Mouse (Mus musculus) heart, adult 2 months (tissue): Measurements from ENCODE around the gene Ndufa8. TPM values are rescaled to one million over a fixed set of nuclear protein-coding genes. Genes with fewer than 3 reads are reported as not detected.

ENCODE experiments used
- DNase-seq, 2 experiments: peaks; one replicate each; pipeline ENCODE4 v3.0.0; 2021
- H3K27ac ChIP-seq: fragments of 200-600 bp; 2 replicates; pipeline ENCODE4 v1.8.1; 2022
- H3K27me3 ChIP-seq: fragments of 200-500 bp; 2 replicates; pipeline ENCODE4 v1.6.1; 2012; ENCODE audit warnings: mild to moderate bottlenecking, low read length, inconsistent platforms, mixed read lengths; ENCODE audit not compliant: control insufficient read depth, insufficient read depth
- H3K36me3 ChIP-seq: fragments of 200-500 bp; 2 replicates; pipeline ENCODE4 v1.6.1; 2012; ENCODE audit warnings: low read length, inconsistent platforms; ENCODE audit not compliant: control insufficient read depth, insufficient read depth
- H3K4me1 ChIP-seq: fragments of 200-500 bp; 2 replicates; pipeline ENCODE4 v1.6.1; 2011; ENCODE audit warnings: low read length; ENCODE audit not compliant: control insufficient read depth, insufficient read depth
- H3K4me3 ChIP-seq: fragments of 200-600 bp; 2 replicates; pipeline ENCODE4 v1.8.1; 2022
- H3K79me2 ChIP-seq: fragments of 200-500 bp; replicated peaks from 2 replicates; pipeline ENCODE4 v1.6.1; 2012; ENCODE audit warnings: mild to moderate bottlenecking, inconsistent platforms, low read length, moderate library complexity, mixed read lengths; ENCODE audit not compliant: control insufficient read depth, insufficient read depth
- H3K9ac ChIP-seq: fragments of 200-500 bp; 2 replicates; pipeline ENCODE4 v1.6.1; 2012; ENCODE audit warnings: low read depth, mild to moderate bottlenecking, control low read depth, inconsistent platforms, low read length, mixed read lengths
- CTCF ChIP-seq: fragments of 200-600 bp; IDR thresholded peaks from 2 replicates; pipeline ENCODE4 v1.8.1; 2022; ENCODE audit warnings: antibody characterized with exemption, mild to moderate bottlenecking, moderate library complexity
- EP300 ChIP-seq: fragments of 200-500 bp; IDR thresholded peaks from 2 replicates; pipeline ENCODE4 v1.6.1; 2011; ENCODE audit warnings: low read depth, low read length, control low read depth; ENCODE audit not compliant: insufficient read depth
- POLR2A ChIP-seq: fragments of 200-500 bp; IDR thresholded peaks from 2 replicates; pipeline ENCODE4 v1.6.1; 2011; ENCODE audit warnings: mild to moderate bottlenecking, low read depth, low read length, control low read depth; ENCODE audit not compliant: insufficient read depth
- WGBS: fragments of 180-500 bp; shearing (Covaris S2); methylation state at CpG from one replicate; pipeline ENCODE4 v1.1.7; 2018; 5-methylcytosine and 5-hydroxymethylcytosine counted together
- intact Hi-C: fragments of 180-260 bp; cut with DNase I; formaldehyde crosslinking; loops from one replicate; pipeline ENCODE4 v1.15.1; 2025
- polyA plus RNA-seq: library from polyadenylated mRNA; depleted of rRNA; stranded (reverse); fragments of >200 nt; gene quantifications from 2 replicates; pipeline ENCODE4 v1.2.3, GENCODE M21; 2012
- total RNA-seq, 2 experiments: library from RNA; stranded (reverse); gene quantifications; 2 replicates each; pipeline ENCODE4 v1.2.3; 2021

Gene Ndufa8
- total and polyA plus RNA-seq, 3 experiments, result 431 to 690 (median 605) TPM

- Histone ChIP-seq H3K36me3 (peaks cover 4% of the 10 kb centered on the region; the same call in 1 of the 2 replicates), H3K4me3 (no peak overlapping the region), H3K79me2 (no peaks in the 10 kb centered on the region), H3K4me1 (peaks cover 14% of the 10 kb centered on the region), H3K27ac (peak overlapping the region; percentile 63), H3K27me3 (no peaks in the 10 kb centered on the region), H3K9ac (no peak overlapping the region)
- peak; percentile 72 to 83 for DNase-seq
- TF ChIP-seq EP300 (peak; percentile 93), POLR2A (no peak), CTCF (no peak)
- WGBS, result 32% methylated on average over 3 of the region's 3 CpGs
- intact Hi-C loops, result loop anchor here (5.0 kb wide), 1 partner anchor 79 kb away; no protein-coding TSS in a partner anchor
Measured at GRCm38 (mm10) chr2:36023291-36023690, 25.9 kb downstream of the Ndufa8 start.

- TF ChIP-seq POLR2A (no peak), CTCF (peak; percentile 60), EP300 (0 out of 2 replicates have a peak, but pooled peaks have one; percentile 12)
- DNase-seq, result peak; percentile 67 to 76
- no peak overlapping the region for H3K4me3 ChIP-seq
Measured at GRCm38 (mm10) chr2:36021385-36022159, 27.6 kb downstream of the Ndufa8 start.

GRCm38 (mm10) chr2:36013010-36013409 is 36.2 kb downstream of the Ndufa8 start:
- intact Hi-C loops, result loop anchor here (5.0 kb wide), 1 partner anchor 124 kb away; the partner anchor contains the start of genes Mrrf and Rbm18
- DNase-seq, result peak; percentile 60 to 71
- Histone ChIP-seq H3K36me3 (no peaks in the 10 kb centered on the region), H3K27me3 (no peaks in the 10 kb centered on the region), H3K4me1 (peaks cover 9% of the 10 kb centered on the region), H3K9ac (no peak overlapping the region), H3K79me2 (no peaks in the 10 kb centered on the region), H3K4me3 (no peak overlapping the region), H3K27ac (peak overlapping the region; percentile 41; the same call in 1 of the 2 replicates)
- WGBS, result 40% methylated on average over 12 of the region's 12 CpGs
- TF ChIP-seq POLR2A (no peak), EP300 (peak; percentile 83; the same call in 1 of the 2 replicates)

More at GRCm38 (mm10) chr2:36021385-36022159, 27.6 kb downstream of the Ndufa8 start:
- Histone ChIP-seq H3K27me3 (no peaks in the 10 kb centered on the region), H3K79me2 (no peaks in the 10 kb centered on the region), H3K9ac (0 out of 2 replicates have a peak overlapping the region, but pooled peaks have one; percentile 14), H3K36me3 (peaks cover 4% of the 10 kb centered on the region; the same call in 1 of the 2 replicates), H3K27ac (peak overlapping the region; percentile 31; the same call in 1 of the 2 replicates), H3K4me1 (peaks cover 14% of the 10 kb centered on the region)
- intact Hi-C loops, result loop anchor here (5.0 kb wide), 1 partner anchor 81 kb away; no protein-coding TSS in a partner anchor
- 14% methylated on average over 32 of the region's 32 CpGs for WGBS

- peak in 1 of 2 experiments; percentile 46 for DNase-seq
- WGBS, result under 1% methylated on average over 44 of the region's 44 CpGs
- TF ChIP-seq CTCF (peak; percentile 45), EP300 (no peak)
- peak overlapping the region; percentile 54 for H3K4me3 ChIP-seq
- no peaks in the 10 kb centered on the region for H3K79me2 ChIP-seq
- peaks cover 9% of the 10 kb centered on the region for H3K4me1 ChIP-seq
- no peaks in the 10 kb centered on the region for H3K27me3 ChIP-seq
- no peaks in the 10 kb centered on the region for H3K36me3 ChIP-seq
- H3K9ac ChIP-seq, result peak overlapping the region; percentile 23
- peak overlapping the region; percentile 40; the same call in 1 of the 2 replicates for H3K27ac ChIP-seq
- intact Hi-C loops, result loop anchor here (5.0 kb wide), 1 partner anchor 126 kb away; the partner anchor contains the start of genes Mrrf and Rbm18
Measured at GRCm38 (mm10) chr2:36011331-36011825, 37.8 kb downstream of the Ndufa8 start.

GRCm38 (mm10) chr2:36010579-36010978 is 38.6 kb downstream of the Ndufa8 start:
- Histone ChIP-seq H3K27ac (no peak overlapping the region), H3K4me1 (peaks cover 9% of the 10 kb centered on the region), H3K27me3 (no peaks in the 10 kb centered on the region), H3K79me2 (no peaks in the 10 kb centered on the region), H3K36me3 (no peaks in the 10 kb centered on the region), H3K4me3 (no peak overlapping the region), H3K9ac (no peak overlapping the region)
- intact Hi-C loops, result loop anchor here (5.0 kb wide), 1 partner anchor 127 kb away; the partner anchor contains the start of genes Mrrf and Rbm18
- 77% methylated on average over 8 of the region's 8 CpGs for WGBS
- no peak for DNase-seq
- no peak for TF ChIP-seq CTCF
- no peak for TF ChIP-seq EP300
- no peak for TF ChIP-seq POLR2A
